Mouse (Mus musculus): ENCODE data around the gene AC153137.1. TPM values are rescaled to one million over a fixed set of nuclear protein-coding genes. Genes with fewer than 3 reads are reported as not detected.
"Not testable (repeated sequence)": the region's sequence is repeated elsewhere in the genome, so short reads cannot be mapped to it uniquely, and the experiment has no call there.

The AC153137.1 gene
- polyA plus RNA-seq (2015; fragmentation: Nextera tagmentation; extraction: Ambion mirVana) = not detected in 2 replicates

DNA sequence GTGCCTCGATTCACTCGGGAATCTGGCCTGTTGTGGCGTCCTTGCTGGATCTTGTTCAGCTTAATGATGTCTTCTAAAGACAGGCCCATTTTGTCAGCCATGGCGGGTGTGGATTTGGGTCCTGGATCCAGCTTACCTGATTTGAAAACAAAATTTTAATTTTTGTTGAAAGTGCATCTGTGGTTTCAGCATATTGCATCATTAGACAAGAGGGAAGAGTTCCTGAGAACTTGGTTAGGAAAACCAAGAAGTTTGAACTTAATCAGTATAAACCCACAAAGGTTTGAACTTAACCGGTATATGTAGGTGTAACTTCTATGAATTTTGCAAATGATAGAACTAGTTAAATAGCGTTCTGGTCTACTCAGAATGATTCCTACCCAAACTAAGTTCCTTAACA, at the start of gene AC153137.1:
Gene AC153137.1 (minus strand): TSS at position 101 of the 400 bp plus-strand sequence.
- WGBS = 92% methylated on average over 5 of the region's 6 CpGs
- not testable (repeated sequence) for ATAC-seq (ENCODE audit: low FRiP score); H3K4me2 ChIP-seq; H3K36me3 ChIP-seq; H3K9ac ChIP-seq; H3K27me3 ChIP-seq; H3K4me1 ChIP-seq (replicated peaks); H3K9me3 ChIP-seq; H3K4me3 ChIP-seq; H3K27ac ChIP-seq

DNA sequence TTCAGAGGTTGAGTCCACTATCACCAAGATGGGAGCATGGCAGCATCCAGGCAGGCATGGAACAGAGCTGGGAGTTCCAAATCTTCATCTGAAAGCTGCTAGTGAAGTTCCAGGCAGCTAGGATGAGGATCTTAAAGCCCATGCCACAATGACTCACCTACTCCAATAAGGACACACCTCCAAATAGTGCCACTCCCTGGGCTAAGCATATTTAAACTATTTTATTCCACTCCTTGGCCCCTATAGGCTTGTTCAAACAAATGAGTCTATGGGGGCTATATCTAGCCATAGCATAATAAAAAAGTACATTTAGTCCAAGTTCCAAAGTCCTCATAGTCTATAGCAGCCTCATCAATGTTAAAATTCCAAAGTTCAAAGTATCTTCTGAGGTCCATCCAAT, 45.4 kb upstream of the AC153137.1 start:
- no peak for ATAC-seq (ENCODE audit: low FRiP score)
- H3K4me1 ChIP-seq (replicated peaks) = no peaks in the 10 kb centered on the region
- H3K4me3 ChIP-seq = no peak overlapping the region
- H3K4me2 ChIP-seq = no peak overlapping the region
- H3K27me3 ChIP-seq = no peaks in the 10 kb centered on the region
- H3K9me3 ChIP-seq = no peaks in the 10 kb centered on the region
- H3K36me3 ChIP-seq = no peaks in the 10 kb centered on the region
- no peak overlapping the region for H3K27ac ChIP-seq
- no peak overlapping the region for H3K9ac ChIP-seq

DNA sequence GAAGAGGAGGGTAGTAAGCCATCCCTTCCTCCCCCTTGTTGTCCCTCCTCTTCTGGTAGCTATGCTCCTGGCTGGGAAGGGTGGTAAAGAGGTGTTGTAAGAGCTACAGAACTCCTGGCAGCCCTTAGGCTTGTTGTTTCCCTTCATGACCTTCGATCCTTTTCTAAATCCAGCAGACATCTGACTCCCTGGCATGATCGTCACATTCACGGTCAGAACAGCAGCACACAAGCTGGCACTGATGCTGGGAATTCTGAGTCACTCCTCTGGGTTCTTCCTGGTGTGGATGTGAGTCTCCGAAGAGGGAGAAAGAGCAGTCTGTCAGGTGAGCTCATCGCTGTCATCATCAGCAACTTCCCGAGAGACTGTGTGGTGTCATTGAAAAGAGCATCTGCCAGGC, 41.5 kb upstream of the AC153137.1 start:
- no peak overlapping the region for H3K9ac ChIP-seq
- H3K36me3 ChIP-seq = no peaks in the 10 kb centered on the region
- H3K27me3 ChIP-seq = no peaks in the 10 kb centered on the region
- WGBS = 83% methylated on average over 6 of the region's 6 CpGs
- H3K27ac ChIP-seq = no peak overlapping the region
- no peak for ATAC-seq (ENCODE audit: low FRiP score)
- H3K4me3 ChIP-seq = no peak overlapping the region
- no peak overlapping the region for H3K4me2 ChIP-seq
- H3K9me3 ChIP-seq = no peaks in the 10 kb centered on the region
- no peaks in the 10 kb centered on the region for H3K4me1 ChIP-seq (replicated peaks)

DNA sequence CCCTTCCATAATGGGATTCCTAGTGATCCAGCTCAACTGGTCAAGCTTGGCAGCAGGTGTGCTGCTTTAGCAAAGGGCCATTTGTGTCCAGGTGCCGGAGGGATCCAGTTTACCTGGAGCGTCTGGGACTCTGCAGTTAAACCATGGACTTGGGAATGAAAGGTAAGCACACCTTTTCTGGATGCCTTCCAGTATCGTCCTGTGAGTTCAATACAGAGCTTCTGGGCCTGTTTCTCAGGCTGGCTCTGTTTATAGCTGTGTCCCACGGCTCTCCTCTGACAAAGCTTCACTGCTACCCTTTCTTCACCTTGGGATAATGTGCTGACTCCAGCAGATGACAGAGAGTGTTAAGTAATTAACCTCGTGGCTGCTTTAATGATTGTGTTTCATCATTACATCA, 39.6 kb upstream of the AC153137.1 start:
- 78% methylated on average over 5 of the region's 5 CpGs for WGBS
- no peaks in the 10 kb centered on the region for H3K27me3 ChIP-seq
- H3K36me3 ChIP-seq = no peaks in the 10 kb centered on the region
- H3K27ac ChIP-seq = no peak overlapping the region
- H3K4me2 ChIP-seq = no peak overlapping the region
- H3K4me3 ChIP-seq = no peak overlapping the region
- no peak for ATAC-seq (ENCODE audit: low FRiP score)
- no peaks in the 10 kb centered on the region for H3K4me1 ChIP-seq (replicated peaks)
- no peaks in the 10 kb centered on the region for H3K9me3 ChIP-seq
- no peak overlapping the region for H3K9ac ChIP-seq

DNA sequence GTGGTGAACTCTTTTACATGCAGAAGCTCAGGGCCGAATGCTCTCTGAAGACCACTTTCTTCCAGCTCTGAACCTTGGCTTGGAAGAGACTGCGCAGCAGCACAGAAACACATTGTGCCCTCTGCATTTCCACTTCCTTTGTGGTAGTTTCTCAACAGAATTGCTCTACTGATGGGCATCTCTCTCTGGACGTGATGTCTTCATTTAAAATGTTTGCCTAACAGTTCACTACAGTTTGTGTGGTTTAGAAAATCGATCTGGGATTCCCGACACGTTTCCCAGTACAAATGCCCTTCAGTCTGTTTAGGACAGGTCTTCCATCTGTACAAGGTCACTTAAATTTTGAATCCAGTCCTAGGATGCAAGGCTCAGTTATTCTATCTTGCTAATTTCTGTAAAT, 38.3 kb upstream of the AC153137.1 start:
- H3K4me2 ChIP-seq = no peak overlapping the region
- 91% methylated on average over 6 of the region's 6 CpGs for whole genome bisulfite sequencing
- H3K4me3 ChIP-seq = no peak overlapping the region
- no peaks in the 10 kb centered on the region for H3K36me3 ChIP-seq
- no peaks in the 10 kb centered on the region for H3K4me1 ChIP-seq (replicated peaks)
- ATAC-seq (ENCODE audit: low FRiP score) = no peak
- H3K27ac ChIP-seq = no peak overlapping the region
- H3K27me3 ChIP-seq = no peaks in the 10 kb centered on the region
- no peak overlapping the region for H3K9ac ChIP-seq
- no peaks in the 10 kb centered on the region for H3K9me3 ChIP-seq

DNA sequence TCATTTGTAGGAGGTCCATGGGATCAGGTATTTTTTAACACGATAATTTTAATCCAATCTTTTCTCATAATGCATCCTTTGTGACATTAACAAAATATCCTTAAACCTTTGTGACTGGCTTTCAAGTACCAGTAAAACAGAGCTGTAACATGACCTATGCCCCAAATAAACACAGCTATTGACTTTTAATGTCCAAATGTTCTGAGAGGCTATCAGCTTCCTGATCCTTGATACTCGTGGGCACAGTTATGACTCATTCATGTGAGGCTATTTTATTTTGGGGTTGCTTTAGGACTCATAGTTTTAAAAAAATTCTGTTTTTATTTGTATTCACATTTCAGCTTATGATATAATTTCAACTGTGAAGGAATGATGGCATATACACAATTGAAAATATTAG, 37.5 kb upstream of the AC153137.1 start:
- H3K4me1 ChIP-seq (replicated peaks) = no peaks in the 10 kb centered on the region
- ATAC-seq (ENCODE audit: low FRiP score) = no peak
- H3K9me3 ChIP-seq = no peaks in the 10 kb centered on the region
- H3K4me2 ChIP-seq = no peak overlapping the region
- H3K4me3 ChIP-seq = no peak overlapping the region
- H3K9ac ChIP-seq = no peak overlapping the region
- WGBS = 82% methylated on average over 2 of the region's 2 CpGs
- H3K27ac ChIP-seq = no peak overlapping the region
- no peaks in the 10 kb centered on the region for H3K27me3 ChIP-seq
- no peaks in the 10 kb centered on the region for H3K36me3 ChIP-seq

DNA sequence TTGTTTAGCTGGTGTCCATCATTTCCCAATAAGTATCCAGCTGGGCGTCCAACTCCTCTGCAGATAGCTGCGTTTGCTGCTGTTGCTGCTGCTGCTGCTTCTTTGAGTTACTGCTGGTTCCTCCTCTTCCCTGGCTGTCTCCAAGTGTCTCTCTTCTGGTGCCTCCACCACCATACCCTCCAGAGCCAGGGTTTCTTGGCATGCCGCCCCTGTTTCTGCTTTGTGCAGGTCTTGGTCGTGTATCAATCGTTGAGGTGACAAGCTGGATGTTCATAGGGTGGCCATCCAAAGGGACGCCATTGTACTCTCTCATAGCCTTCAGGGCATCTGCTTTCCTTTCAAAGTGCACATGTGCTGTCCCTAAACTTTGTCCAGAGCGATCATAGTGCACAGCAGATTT, 529 bp downstream of the AC153137.1 start:
- not testable (repeated sequence) for H3K27me3 ChIP-seq; H3K9ac ChIP-seq; H3K4me2 ChIP-seq; H3K9me3 ChIP-seq; H3K36me3 ChIP-seq; H3K27ac ChIP-seq; H3K4me1 ChIP-seq (replicated peaks); H3K4me3 ChIP-seq; ATAC-seq (ENCODE audit: low FRiP score)
- WGBS = 90% methylated on average over 7 of the region's 7 CpGs

DNA sequence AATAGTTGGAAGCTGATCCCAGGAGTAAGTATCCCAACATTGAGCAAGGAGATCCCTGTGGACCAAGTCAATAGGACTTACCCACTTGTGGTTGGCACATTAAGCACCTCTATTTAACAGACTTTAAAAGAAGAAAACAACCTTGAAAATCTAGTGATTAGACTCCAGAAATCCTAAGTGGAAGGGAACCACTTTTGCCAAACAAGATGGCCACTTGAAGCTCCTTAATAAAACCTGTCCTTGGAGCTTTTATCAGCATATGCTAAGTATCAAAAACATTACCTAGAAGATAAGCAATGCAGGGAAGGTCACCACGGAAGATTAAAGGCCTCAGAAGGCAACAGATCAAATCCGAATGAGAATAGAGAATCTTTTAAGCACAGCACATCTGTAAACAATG, 26.0 kb downstream of the AC153137.1 start:
- H3K4me2 ChIP-seq = no peak overlapping the region
- WGBS = 87% methylated on average over 2 of the region's 2 CpGs
- H3K27ac ChIP-seq = no peak overlapping the region
- no peak for ATAC-seq (ENCODE audit: low FRiP score)
- no peaks in the 10 kb centered on the region for H3K27me3 ChIP-seq
- H3K9ac ChIP-seq = no peak overlapping the region
- H3K36me3 ChIP-seq = no peaks in the 10 kb centered on the region
- H3K4me1 ChIP-seq (replicated peaks) = peaks cover 20% of the 10 kb centered on the region
- no peaks in the 10 kb centered on the region for H3K9me3 ChIP-seq
- H3K4me3 ChIP-seq = no peak overlapping the region

DNA sequence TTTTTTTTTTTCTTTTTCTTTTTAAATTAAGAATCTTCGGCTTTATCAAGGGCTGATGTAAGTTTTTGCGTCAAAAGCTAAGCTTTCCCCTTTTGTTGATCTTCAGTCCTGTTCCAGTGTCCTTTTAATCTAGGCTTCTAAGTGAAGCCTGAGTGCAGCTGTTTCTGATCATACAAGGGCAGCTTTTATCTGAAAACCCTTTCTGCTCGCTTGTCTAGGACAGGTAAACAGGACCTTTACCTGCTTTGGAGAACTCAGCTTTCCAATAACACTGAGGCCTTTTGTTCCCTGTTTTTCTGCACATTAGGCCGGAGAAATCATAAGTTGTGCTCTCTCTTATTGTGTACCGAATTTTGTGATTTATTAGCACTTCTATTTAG, 27.3 kb downstream of the AC153137.1 start:
- no peaks in the 10 kb centered on the region for H3K36me3 ChIP-seq
- ATAC-seq (ENCODE audit: low FRiP score) = no peak
- H3K4me1 ChIP-seq (replicated peaks) = peaks cover 27% of the 10 kb centered on the region
- no peaks in the 10 kb centered on the region for H3K9me3 ChIP-seq
- H3K27me3 ChIP-seq = no peaks in the 10 kb centered on the region
- peak overlapping the region; percentile 93 for H3K4me3 ChIP-seq
- peak overlapping the region; percentile 85 for H3K9ac ChIP-seq
- peak overlapping the region; percentile 100 for H3K27ac ChIP-seq
- peak overlapping the region; percentile 56 for H3K4me2 ChIP-seq
- WGBS = 53% methylated on average over 5 of the region's 5 CpGs

DNA sequence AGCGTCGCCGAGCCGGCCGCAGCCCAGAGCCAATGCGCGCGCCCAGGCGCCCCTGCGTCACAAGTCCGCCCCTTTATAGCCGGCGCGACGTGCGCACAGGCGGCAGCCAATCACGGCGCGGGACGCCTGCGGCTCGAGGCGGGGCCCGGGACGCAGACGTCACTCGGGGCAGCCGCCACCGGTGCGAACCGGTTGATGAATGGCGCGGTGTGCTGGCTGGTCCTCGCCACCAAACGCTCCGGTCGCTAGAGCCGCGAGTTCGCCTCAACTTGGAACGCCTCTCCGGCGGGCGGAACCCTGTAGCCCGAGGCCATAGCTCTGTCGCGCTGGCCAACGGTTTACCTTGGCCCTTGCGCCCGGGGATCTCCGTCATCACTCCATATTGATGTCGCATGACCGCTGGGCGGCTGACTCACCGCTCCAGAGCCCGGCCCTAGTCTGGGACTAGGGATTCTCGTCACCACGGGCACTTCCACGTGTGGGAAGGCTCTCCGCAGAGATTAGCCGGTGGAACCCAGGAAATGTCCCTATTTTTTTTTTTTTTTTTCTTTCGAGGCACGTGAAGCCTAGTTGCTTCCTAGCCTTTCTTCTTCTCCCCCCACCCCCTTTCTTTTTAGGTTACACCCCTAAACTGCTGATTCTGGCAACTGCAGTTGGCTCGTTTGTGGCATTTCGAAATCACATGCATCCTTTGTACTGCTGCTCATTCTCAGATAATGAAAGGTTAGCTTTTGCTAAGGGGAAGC, 27.9 kb downstream of the AC153137.1 start:
- ATAC-seq (ENCODE audit: low FRiP score) = peak; percentile 99
- peaks cover 4% of the 10 kb centered on the region for H3K36me3 ChIP-seq
- under 1% methylated on average over 65 of the region's 66 CpGs for WGBS

DNA sequence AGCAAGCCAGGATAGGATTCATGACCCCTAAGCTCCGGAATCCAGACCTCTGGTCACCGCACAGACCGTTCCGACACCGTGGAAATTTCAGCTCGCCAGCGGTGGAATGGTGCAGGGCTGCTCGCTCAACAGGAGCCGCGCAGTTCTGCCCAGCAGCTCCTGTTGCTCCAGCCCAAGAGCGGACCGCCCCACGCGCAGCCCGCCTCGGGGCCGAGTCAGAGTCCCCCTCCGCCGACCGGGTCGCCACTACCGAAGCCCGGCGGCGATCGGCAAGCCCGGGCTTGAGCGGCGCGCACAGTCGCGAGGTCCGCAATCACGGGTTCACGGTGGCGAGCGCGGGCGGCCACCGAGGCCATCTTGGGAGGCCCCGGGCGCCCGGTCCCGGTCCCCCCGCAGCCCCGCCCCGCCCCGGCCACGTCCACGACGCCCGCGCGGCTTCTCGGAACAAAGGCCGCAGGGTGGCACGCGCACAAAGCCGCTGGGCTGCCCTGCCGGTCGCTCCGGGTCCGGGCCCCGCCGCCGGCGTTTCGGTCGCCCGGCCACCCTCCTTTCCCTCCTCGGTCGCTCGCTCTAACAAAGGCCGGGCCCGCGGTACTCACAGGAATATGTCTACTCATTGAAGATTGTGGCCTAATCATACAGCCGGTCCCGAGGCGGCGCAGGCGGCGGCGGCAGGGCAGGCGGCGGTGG, 28.7 kb downstream of the AC153137.1 start:
- peak; percentile 70 for ATAC-seq (ENCODE audit: low FRiP score)

More for the DNA sequence above, 27.9 kb downstream of the AC153137.1 start:
- peak overlapping the region; percentile 98 for H3K9ac ChIP-seq
- H3K4me2 ChIP-seq = peak overlapping the region; percentile 56
- H3K27me3 ChIP-seq = no peaks in the 10 kb centered on the region
- peaks cover 31% of the 10 kb centered on the region for H3K4me1 ChIP-seq (replicated peaks)
- H3K9me3 ChIP-seq = no peaks in the 10 kb centered on the region
- H3K4me3 ChIP-seq = peak overlapping the region; percentile 93
- H3K27ac ChIP-seq = peak overlapping the region; percentile 100

DNA sequence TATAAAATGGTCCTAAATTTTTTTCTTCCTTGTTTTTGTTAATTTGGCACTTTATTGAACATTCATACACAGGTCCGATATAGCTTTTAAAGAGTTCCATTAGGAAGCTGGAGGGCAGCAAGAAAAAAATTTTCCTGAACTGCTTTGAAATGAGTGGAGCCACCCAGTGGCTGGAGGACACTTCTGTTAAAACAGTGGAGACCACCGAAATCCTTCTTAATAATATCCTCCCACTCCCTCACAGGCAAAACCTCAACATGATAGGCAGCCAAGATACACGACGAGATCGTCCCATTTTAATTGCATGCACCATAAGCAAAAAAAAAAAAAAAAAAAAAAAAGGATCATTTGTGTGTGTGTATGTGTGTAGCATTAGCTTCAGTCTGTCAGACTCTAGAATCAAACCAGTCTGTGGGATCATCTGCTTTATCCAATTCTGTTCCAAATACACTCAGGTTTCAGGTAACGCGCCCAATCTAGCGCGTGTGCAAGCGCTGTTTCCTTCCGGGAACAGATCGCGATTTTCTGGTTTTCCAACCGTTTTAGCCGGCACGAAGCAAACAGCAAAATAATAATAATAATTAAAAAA, 29.3 kb downstream of the AC153137.1 start:
- peak overlapping the region; percentile 100 for H3K27ac ChIP-seq
- H3K4me1 ChIP-seq (replicated peaks) = peaks cover 31% of the 10 kb centered on the region
- H3K4me3 ChIP-seq = peak overlapping the region; percentile 93
- WGBS = under 1% methylated on average over 16 of the region's 16 CpGs
- ATAC-seq (ENCODE audit: low FRiP score) = no peak
- no peaks in the 10 kb centered on the region for H3K27me3 ChIP-seq
- H3K9ac ChIP-seq = peak overlapping the region; percentile 98
- peaks cover 18% of the 10 kb centered on the region for H3K36me3 ChIP-seq
- peak overlapping the region; percentile 56 for H3K4me2 ChIP-seq
- no peaks in the 10 kb centered on the region for H3K9me3 ChIP-seq

More for the DNA sequence above, 28.7 kb downstream of the AC153137.1 start:
- H3K9me3 ChIP-seq = no peaks in the 10 kb centered on the region
- peaks cover 31% of the 10 kb centered on the region for H3K4me1 ChIP-seq (replicated peaks)
- H3K9ac ChIP-seq = peak overlapping the region; percentile 98
- H3K27me3 ChIP-seq = no peaks in the 10 kb centered on the region
- peak overlapping the region; percentile 100 for H3K27ac ChIP-seq
- H3K4me3 ChIP-seq = peak overlapping the region; percentile 93
- peaks cover 12% of the 10 kb centered on the region for H3K36me3 ChIP-seq
- peak overlapping the region; percentile 56 for H3K4me2 ChIP-seq
- under 1% methylated on average over 85 of the region's 85 CpGs for WGBS

Measured in hindbrain, embryonic 13.5 days (tissue).